Mouse (Mus musculus) forebrain, embryonic 16.5 days (tissue): ENCODE measurements around the gene Txndc11. TPM values are rescaled to one million over a fixed set of nuclear protein-coding genes. Genes with fewer than 3 reads are reported as not detected.

Source experiments
- ATAC-seq: fragments of 200-750 bp; cut with Nextera tagmentation; 2 replicates; pipeline ENCODE4 v1.8.0; 2017; ENCODE audit warnings: mild to moderate bottlenecking, moderate library complexity
- H3K27ac ChIP-seq: fragments of 300-500 bp; sonication (generic); 2 replicates; pipeline ENCODE4 v1.5.1; 2014; ENCODE audit warnings: low read length, control low read depth
- H3K27me3 ChIP-seq: fragments of 300-500 bp; sonication (generic); replicated peaks from 2 replicates; pipeline ENCODE4 v1.6.1; 2014; ENCODE audit warnings: low read length; ENCODE audit not compliant: control insufficient read depth, insufficient read depth
- H3K36me3 ChIP-seq: fragments of 300-500 bp; sonication (generic); 2 replicates; pipeline ENCODE4 v1.6.1; 2014; ENCODE audit not compliant: control insufficient read depth, insufficient read depth
- H3K4me1 ChIP-seq: fragments of 300-500 bp; sonication (generic); replicated peaks from 2 replicates; pipeline ENCODE4 v1.6.1; 2014; ENCODE audit warnings: low read length; ENCODE audit not compliant: control insufficient read depth, insufficient read depth
- H3K4me2 ChIP-seq: fragments of 300-500 bp; sonication (generic); 2 replicates; pipeline ENCODE4 v1.6.1; 2014; ENCODE audit warnings: mild to moderate bottlenecking, low read length, control low read depth
- H3K4me3 ChIP-seq: fragments of 300-500 bp; sonication (generic); replicated peaks from 2 replicates; pipeline ENCODE4 v1.5.1; 2014; ENCODE audit warnings: mild to moderate bottlenecking, low read length, control low read depth
- H3K9ac ChIP-seq: fragments of 300-500 bp; sonication (generic); replicated peaks from 2 replicates; pipeline ENCODE4 v1.6.1; 2014; ENCODE audit warnings: low read depth, low read length, control low read depth
- H3K9me3 ChIP-seq: fragments of 300-500 bp; sonication (generic); 2 replicates; pipeline ENCODE4 v1.6.1; 2016; ENCODE audit warnings: low read length; ENCODE audit not compliant: control insufficient read depth
- WGBS: fragments of 180-500 bp; shearing (Covaris S2); extraction: QIAGEN DNeasy Blood & Tissue Kit; methylation state at CpG from one replicate; pipeline ENCODE4 v1.1.7; 2014; 5-methylcytosine and 5-hydroxymethylcytosine counted together
- polyA plus RNA-seq: library from polyadenylated mRNA; unstranded; fragments of >200 nt; fragmentation: Nextera tagmentation; extraction: Ambion mirVana; gene quantifications from 2 replicates; pipeline ENCODE4 v1.2.1, GENCODE M21; 2015

Gene Txndc11
- polyA plus RNA-seq, 1 experiment from 2014 or later = 33.3 TPM

DNA sequence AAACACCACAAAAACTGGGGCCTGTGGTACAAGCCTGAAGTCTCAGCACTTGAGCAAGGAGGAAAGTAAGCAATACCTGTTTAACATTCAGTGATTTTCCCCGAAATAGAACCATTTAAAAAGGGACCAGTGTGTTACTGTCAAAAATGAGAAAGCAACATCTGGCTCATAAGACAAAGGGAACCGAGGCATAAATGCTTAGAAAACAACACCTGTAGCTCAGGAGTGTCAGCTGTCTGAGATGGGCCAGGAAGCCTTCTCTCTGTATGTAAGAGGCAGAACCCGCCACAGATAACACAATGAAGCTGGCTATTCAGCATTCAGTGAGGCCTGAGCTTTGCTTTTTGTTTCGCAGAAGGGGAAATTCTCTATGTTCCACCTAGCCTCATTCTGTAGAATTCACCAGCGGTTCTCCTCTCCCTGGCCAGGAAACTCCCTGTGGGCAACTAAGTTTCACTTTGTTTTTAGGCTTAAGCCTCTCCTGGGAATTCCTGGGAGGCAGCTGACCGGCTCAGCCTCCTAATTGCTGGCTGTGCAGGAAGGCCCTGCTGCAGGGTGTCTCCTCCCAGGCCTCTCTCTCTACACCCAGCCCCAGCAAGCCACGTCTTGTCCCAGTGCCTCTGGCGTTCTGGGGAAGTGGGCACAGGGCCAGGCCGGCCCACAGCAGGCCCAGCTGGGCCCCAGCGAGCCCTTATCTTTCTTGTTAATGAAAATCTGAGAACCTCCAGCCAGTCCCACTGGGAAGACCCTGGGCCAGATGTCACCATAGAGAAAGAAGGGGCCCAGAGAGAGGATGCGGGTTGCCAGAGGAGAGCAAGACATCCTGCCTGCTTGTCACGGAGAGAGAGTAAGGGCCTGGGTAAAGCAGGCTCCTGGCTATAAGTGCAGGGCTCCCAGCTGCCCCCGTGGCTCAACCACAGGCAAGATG, 71.4 kb downstream of the Txndc11 start:
- no peak for ATAC-seq
- H3K4me3 ChIP-seq = no peak overlapping the region
- peak overlapping the region; percentile 58 for H3K27ac ChIP-seq
- peaks cover 30% of the 10 kb centered on the region for H3K4me1 ChIP-seq
- no peaks in the 10 kb centered on the region for H3K9me3 ChIP-seq
- no peaks in the 10 kb centered on the region for H3K36me3 ChIP-seq
- peak overlapping the region; percentile 38; the same call in 1 of the 2 replicates for H3K9ac ChIP-seq
- H3K4me2 ChIP-seq = no peak overlapping the region
- H3K27me3 ChIP-seq = no peaks in the 10 kb centered on the region
- 12% methylated on average over 13 of the region's 13 CpGs for WGBS

DNA sequence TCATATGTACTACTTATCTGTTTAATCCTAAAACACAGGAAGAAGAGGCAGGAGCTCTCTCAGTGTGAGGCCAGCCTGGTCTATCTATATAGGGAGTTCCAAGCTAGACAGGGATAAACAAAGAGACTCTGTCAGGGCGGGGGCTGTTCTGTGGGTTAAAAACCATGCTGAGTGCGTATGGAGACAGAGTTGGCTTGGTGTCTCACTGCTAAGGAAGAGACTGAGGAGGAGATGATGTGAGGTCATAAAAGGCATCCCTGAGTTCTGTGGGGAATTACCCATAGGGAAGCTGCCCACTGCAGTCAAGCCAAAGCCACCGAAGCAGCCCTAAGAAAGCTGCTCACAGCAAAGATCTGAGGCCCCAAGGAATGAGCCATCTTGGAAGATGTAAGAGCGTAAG, 73.8 kb downstream of the Txndc11 start, which contains the start of gene Snn:
Gene Snn (plus strand): TSS at position 301 of the 400 bp plus-strand sequence.
- H3K4me1 ChIP-seq = peaks cover 23% of the 10 kb centered on the region
- H3K27me3 ChIP-seq = no peaks in the 10 kb centered on the region
- no peaks in the 10 kb centered on the region for H3K36me3 ChIP-seq
- no peak within 1 kb of the TSS for H3K4me3 ChIP-seq
- H3K4me2 ChIP-seq = no peak within 1 kb of the TSS
- H3K9me3 ChIP-seq = no peaks in the 10 kb centered on the region
- H3K9ac ChIP-seq = no peak within 1 kb of the TSS
- no peak within 1 kb of the TSS for H3K27ac ChIP-seq
- 91% methylated on average over 4 of the region's 4 CpGs for WGBS
- ATAC-seq = no peak

DNA sequence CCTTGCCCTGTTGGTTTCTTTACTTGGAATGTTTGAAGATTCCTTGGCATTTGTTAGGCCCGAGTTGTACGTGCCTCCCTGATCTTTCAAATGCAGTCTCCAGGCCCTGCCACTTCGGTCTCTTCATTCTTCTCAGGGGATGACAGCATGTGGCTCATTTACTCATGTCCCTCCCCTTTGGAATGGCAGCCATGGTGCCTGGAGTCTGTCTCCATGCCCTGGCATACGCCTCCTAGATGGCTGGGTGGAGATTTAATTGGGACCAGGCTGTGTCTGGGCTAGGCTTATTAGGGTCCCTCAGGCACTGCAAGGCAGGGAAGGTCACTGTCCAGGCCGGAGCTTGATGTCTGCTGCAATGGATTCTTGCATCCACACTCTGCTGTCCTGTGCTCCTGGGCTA, 78.5 kb downstream of the Txndc11 start:
- H3K9ac ChIP-seq = no peak overlapping the region
- H3K27ac ChIP-seq = no peak overlapping the region
- no peak for ATAC-seq
- 67% methylated on average over 5 of the region's 5 CpGs for WGBS
- H3K36me3 ChIP-seq = no peaks in the 10 kb centered on the region
- H3K4me3 ChIP-seq = no peak overlapping the region
- H3K4me1 ChIP-seq = no peaks in the 10 kb centered on the region; the same call in 1 of the 2 replicates
- H3K9me3 ChIP-seq = no peaks in the 10 kb centered on the region
- H3K4me2 ChIP-seq = no peak overlapping the region
- no peaks in the 10 kb centered on the region for H3K27me3 ChIP-seq

DNA sequence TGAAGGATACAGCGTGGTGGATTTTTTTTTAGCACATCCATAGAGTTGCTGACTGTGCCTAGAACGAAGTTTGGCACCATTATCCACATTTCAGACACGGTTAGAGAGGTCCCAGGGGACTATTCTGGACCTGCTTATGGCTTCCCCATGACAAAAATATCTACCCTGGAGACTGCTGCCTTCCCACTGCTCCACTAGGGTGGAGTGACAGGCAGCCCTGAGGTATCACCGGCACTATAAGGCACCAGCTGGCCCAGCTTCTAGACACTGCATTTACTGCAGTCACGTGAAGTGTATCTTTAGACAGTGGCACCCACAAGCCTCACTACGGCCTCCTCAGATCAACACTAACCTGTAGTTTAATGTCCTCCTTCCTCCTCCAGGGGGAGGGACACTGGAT, 79.6 kb downstream of the Txndc11 start:
- Histone ChIP-seq H3K9ac (no peak overlapping the region), H3K4me3 (no peak overlapping the region), H3K9me3 (no peaks in the 10 kb centered on the region), H3K4me1 (no peaks in the 10 kb centered on the region; the same call in 1 of the 2 replicates), H3K27ac (no peak overlapping the region), H3K4me2 (no peak overlapping the region), H3K36me3 (no peaks in the 10 kb centered on the region), H3K27me3 (no peaks in the 10 kb centered on the region)
- 87% methylated on average over 6 of the region's 6 CpGs for WGBS
- ATAC-seq = no peak

DNA sequence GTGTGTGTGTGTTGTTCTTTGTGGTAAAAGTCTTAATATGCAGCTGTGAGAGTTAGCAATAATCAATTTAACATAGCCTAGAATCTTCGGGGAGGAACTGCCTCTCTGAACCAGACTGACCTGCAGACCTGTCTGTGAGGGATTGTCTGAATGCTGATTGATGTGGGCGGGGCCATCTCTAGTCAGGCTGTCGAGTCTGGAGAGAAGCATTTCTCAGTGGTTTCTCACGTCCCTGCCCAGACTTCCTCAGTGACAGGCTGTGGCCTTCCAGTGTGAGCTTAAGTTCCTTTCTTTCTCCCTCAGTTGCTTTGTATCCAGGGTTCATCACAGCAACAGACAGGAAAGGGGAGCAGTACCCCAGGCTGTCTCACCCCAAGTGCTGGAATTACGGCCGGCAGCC, 80.0 kb downstream of the Txndc11 start:
- Histone ChIP-seq H3K9me3 (no peaks in the 10 kb centered on the region), H3K4me1 (no peaks in the 10 kb centered on the region; the same call in 1 of the 2 replicates), H3K4me2 (no peak overlapping the region), H3K27ac (no peak overlapping the region), H3K9ac (no peak overlapping the region), H3K27me3 (no peaks in the 10 kb centered on the region), H3K4me3 (no peak overlapping the region), H3K36me3 (no peaks in the 10 kb centered on the region)
- 69% methylated on average over 6 of the region's 6 CpGs for WGBS
- no peak for ATAC-seq

DNA sequence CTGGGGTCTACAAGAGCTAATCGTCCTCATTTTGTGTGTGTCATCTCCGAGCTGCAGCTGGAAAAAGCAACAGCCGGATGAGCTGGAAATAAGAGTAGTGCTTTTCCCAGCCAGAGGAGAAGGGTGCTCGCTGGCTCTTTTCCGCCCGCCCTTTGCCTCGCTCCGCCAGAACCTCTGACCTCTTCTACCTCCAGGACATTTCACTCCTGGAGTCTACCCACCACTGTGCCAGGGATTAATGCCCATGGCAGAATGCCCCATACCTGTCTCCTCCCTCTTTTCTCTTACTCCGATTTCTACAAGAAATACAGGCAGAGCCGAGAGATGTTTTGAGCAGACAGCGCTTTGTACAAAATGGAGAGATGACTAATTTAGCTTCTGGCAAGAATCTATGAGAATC, 83.3 kb downstream of the Txndc11 start:
- H3K27me3 ChIP-seq = no peaks in the 10 kb centered on the region
- WGBS = 93% methylated on average over 11 of the region's 11 CpGs
- no peaks in the 10 kb centered on the region for H3K9me3 ChIP-seq
- ATAC-seq = no peak
- no peaks in the 10 kb centered on the region for H3K36me3 ChIP-seq
- H3K4me1 ChIP-seq = no peaks in the 10 kb centered on the region; the same call in 1 of the 2 replicates
- H3K9ac ChIP-seq = no peak overlapping the region
- no peak overlapping the region for H3K4me2 ChIP-seq
- no peak overlapping the region for H3K4me3 ChIP-seq
- H3K27ac ChIP-seq = no peak overlapping the region

DNA sequence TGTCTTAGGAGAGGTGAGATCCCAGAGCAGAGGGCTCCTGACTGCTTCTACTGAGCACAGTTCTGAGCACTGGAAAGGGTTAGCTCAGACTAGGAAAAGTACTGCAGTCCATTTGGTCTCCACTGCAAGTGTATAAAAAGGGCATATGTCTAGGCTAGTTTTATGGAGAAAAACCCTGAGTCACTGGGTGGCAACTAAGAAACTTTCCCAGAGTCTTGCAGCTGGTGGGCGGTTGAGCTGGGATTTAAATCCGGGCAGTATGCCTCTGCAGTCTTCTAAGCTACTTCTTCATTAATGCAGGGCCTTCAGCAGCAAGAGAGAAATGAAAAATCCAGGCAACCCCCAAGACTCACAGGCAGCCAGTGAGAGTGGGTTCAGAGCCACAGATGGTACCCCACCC, 84.2 kb downstream of the Txndc11 start:
- H3K4me2 ChIP-seq = no peak overlapping the region
- H3K36me3 ChIP-seq = no peaks in the 10 kb centered on the region
- ATAC-seq = no peak
- no peak overlapping the region for H3K27ac ChIP-seq
- H3K9ac ChIP-seq = no peak overlapping the region
- H3K4me1 ChIP-seq = no peaks in the 10 kb centered on the region; the same call in 1 of the 2 replicates
- H3K9me3 ChIP-seq = no peaks in the 10 kb centered on the region
- H3K27me3 ChIP-seq = no peaks in the 10 kb centered on the region
- WGBS = 82% methylated on average over 2 of the region's 2 CpGs
- no peak overlapping the region for H3K4me3 ChIP-seq

DNA sequence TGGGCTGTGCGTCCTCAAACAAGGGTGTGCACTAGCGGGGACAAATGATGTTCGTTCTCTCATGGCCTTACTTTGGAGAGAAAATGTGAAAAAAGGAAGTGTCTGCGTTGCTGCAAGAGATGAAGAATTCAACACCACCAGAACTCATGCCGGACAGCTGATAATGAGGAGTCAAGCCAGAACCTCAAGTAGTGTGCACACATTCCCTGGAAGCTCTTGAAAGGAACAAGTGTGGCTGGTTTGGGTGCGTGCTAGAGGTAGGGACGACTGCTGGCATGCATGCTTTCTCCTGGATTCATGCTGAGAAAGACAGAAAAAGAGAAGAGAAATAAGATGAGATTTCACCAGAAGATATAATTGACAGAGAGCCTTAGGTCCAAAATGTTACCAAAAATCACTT, 87.3 kb downstream of the Txndc11 start:
- Histone ChIP-seq H3K27me3 (no peaks in the 10 kb centered on the region), H3K9me3 (no peaks in the 10 kb centered on the region), H3K27ac (no peak overlapping the region), H3K4me1 (no peaks in the 10 kb centered on the region; the same call in 1 of the 2 replicates), H3K36me3 (no peaks in the 10 kb centered on the region), H3K4me3 (no peak overlapping the region), H3K9ac (no peak overlapping the region), H3K4me2 (no peak overlapping the region)
- no peak for ATAC-seq
- 88% methylated on average over 7 of the region's 7 CpGs for WGBS

DNA sequence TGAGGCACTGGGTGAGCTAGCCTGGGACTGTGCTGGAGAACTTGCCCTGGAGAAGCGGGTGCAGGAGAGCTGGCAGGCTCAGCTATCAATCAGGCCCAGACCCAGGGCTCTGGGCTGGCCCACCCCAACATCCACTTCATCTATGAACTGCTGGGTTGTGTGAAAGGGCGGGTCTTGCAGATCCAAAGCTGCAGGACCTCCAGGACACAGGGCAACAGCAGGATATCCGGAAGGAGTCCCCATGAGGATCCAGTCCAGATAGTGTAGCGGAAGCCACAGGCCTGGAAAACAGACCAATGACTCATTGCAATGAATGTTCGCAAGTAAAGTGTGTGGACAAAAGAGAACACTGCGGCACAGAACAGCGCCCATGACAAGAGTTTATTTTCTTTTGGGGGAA, 88.0 kb downstream of the Txndc11 start:
- H3K27ac ChIP-seq = no peak overlapping the region
- 88% methylated on average over 7 of the region's 7 CpGs for WGBS

More for the DNA sequence above, 88.0 kb downstream of the Txndc11 start:
- no peaks in the 10 kb centered on the region for H3K4me1 ChIP-seq
- no peaks in the 10 kb centered on the region for H3K9me3 ChIP-seq
- no peaks in the 10 kb centered on the region for H3K27me3 ChIP-seq
- no peaks in the 10 kb centered on the region for H3K36me3 ChIP-seq
- no peak for ATAC-seq
- no peak overlapping the region for H3K9ac ChIP-seq
- H3K4me3 ChIP-seq = no peak overlapping the region
- H3K4me2 ChIP-seq = no peak overlapping the region
